Mouse (Mus musculus) liver, embryonic 12.5 days (tissue): ENCODE data around the gene Olfr630. TPM values are rescaled to one million over a fixed set of nuclear protein-coding genes. Genes with fewer than 3 reads are reported as not detected.

Source experiments
- ATAC-seq: fragments of 200-750 bp; cut with Nextera tagmentation; 2 replicates; pipeline ENCODE4 v1.8.0; 2017; ENCODE audit warnings: moderate number of reproducible peaks, mild to moderate bottlenecking, moderate library complexity
- H3K27ac ChIP-seq: fragments of 300-500 bp; sonication (generic); 2 replicates; pipeline ENCODE4 v1.5.1; 2016; ENCODE audit warnings: mild to moderate bottlenecking
- H3K27me3 ChIP-seq: fragments of 300-500 bp; sonication (generic); replicated peaks from 2 replicates; pipeline ENCODE4 v1.6.1; 2016; ENCODE audit warnings: mild to moderate bottlenecking, moderate library complexity
- H3K36me3 ChIP-seq: fragments of 300-500 bp; sonication (generic); 2 replicates; pipeline ENCODE4 v1.6.1; 2016; ENCODE audit warnings: mild to moderate bottlenecking, moderate library complexity
- H3K4me1 ChIP-seq: fragments of 300-500 bp; sonication (generic); 2 replicates; pipeline ENCODE4 v1.6.1; 2016
- H3K4me2 ChIP-seq: fragments of 300-500 bp; sonication (generic); 2 replicates; pipeline ENCODE4 v1.6.1; 2016; ENCODE audit warnings: mild to moderate bottlenecking, moderate library complexity
- H3K4me3 ChIP-seq: fragments of 300-500 bp; sonication (generic); 2 replicates; pipeline ENCODE4 v1.5.1; 2016; ENCODE audit warnings: mild to moderate bottlenecking, moderate library complexity
- H3K9ac ChIP-seq: fragments of 300-500 bp; sonication (generic); 2 replicates; pipeline ENCODE4 v1.6.1; 2016; ENCODE audit warnings: mild to moderate bottlenecking, moderate library complexity
- H3K9me3 ChIP-seq: fragments of 300-500 bp; sonication (generic); replicated peaks from 2 replicates; pipeline ENCODE4 v1.6.1; 2016; ENCODE audit warnings: mild to moderate bottlenecking, moderate library complexity
- WGBS: fragments of 180-500 bp; shearing (Covaris S2); methylation state at CpG from one replicate; pipeline ENCODE4 v1.1.7; 2016; ENCODE audit not compliant: insufficient replicate concordance; 5-methylcytosine and 5-hydroxymethylcytosine counted together
- polyA plus RNA-seq: library from polyadenylated mRNA; unstranded; fragments of >200 nt; fragmentation: Nextera tagmentation; extraction: Ambion mirVana; gene quantifications from 2 replicates; pipeline ENCODE4 v1.2.1, GENCODE M21; 2016

Olfr630 gene
- polyA plus RNA-seq, 1 experiment from 2014 or later: not detected

DNA sequence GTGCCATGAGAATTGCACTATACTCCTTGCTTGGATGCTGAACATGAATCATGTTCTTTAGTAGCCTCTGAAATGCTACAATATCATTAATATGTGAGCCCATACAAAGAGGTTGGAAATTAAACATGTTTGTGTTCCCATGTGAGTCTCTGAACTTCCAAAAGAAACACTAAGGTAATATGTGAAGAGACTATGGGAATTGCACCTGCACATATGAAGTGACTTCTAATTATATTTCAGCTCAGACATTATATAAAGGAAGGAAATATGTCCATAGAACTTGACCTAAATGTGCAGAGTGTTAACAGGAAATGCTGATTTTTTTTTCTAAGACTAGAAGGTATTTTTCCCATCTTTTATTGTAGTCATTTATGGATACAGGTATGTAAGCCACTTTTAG, 42.8 kb downstream of the Olfr630 start, which contains the start of gene Olfr243:
Gene Olfr243 (plus strand): TSS at position 301 of the 400 bp plus-strand sequence.
- Histone ChIP-seq H3K27me3 (no peaks in the 10 kb centered on the region), H3K9ac (no peak within 1 kb of the TSS), H3K27ac (no peak within 1 kb of the TSS), H3K4me2 (no peak within 1 kb of the TSS), H3K36me3 (no peaks in the 10 kb centered on the region), H3K9me3 (no peaks in the 10 kb centered on the region), H3K4me1 (no peaks in the 10 kb centered on the region), H3K4me3 (no peak within 1 kb of the TSS)
- ATAC-seq: no peak

DNA sequence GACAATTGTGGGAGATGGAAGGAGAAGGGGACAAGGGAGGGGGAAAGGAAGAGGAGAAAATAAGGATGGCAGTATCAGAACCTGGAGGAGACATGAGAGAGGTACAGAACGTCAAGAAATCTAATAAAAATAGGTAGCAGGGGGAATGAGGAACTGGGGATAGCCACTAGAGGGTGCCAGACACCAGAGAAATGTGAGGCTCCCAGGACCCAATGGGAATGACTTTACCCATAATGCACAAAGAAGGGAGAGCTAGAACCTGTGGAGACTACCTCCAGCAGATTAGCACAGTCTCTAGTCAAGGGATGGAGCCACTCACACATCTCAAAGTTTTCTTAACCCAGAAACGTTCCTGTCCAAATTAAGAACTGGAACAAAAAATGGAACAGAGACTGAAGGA, 45.1 kb downstream of the Olfr630 start:
- peak; percentile 58 for ATAC-seq

More for the DNA sequence above, 45.1 kb downstream of the Olfr630 start:
- Histone ChIP-seq H3K27me3 (no peaks in the 10 kb centered on the region), H3K4me3 (no peak overlapping the region), H3K36me3 (no peaks in the 10 kb centered on the region), H3K4me1 (no peaks in the 10 kb centered on the region), H3K4me2 (no peak overlapping the region), H3K9me3 (no peaks in the 10 kb centered on the region), H3K9ac (no peak overlapping the region), H3K27ac (no peak overlapping the region)
- WGBS: 32% methylated on average over 2 of the region's 2 CpGs

Other genes starting within 250 kb of the Olfr630 start
- gene Olfr610, start 245.2 kb downstream of the Olfr630 start, polyA plus RNA-seq: not detected in 2 replicates
- not detected in 2 replicates for gene Olfr611, start 236.5 kb downstream of the Olfr630 start, polyA plus RNA-seq
- not detected in 2 replicates for gene Olfr612, start 214.6 kb downstream of the Olfr630 start, polyA plus RNA-seq
- not detected in 2 replicates for gene Olfr613, start 209.3 kb downstream of the Olfr630 start, polyA plus RNA-seq
- not detected in 2 replicates for gene Olfr615, start 201.3 kb downstream of the Olfr630 start, polyA plus RNA-seq
- not detected in 2 replicates for gene Olfr616, start 188.2 kb downstream of the Olfr630 start, polyA plus RNA-seq
- gene Olfr617, start 184.3 kb downstream of the Olfr630 start, polyA plus RNA-seq: not detected in 2 replicates
- not detected in 2 replicates for gene Olfr618, start 167.2 kb downstream of the Olfr630 start, polyA plus RNA-seq
- not detected in 2 replicates for gene Olfr619, start 156.8 kb downstream of the Olfr630 start, polyA plus RNA-seq
- not detected in 2 replicates for gene Olfr620, start 144.8 kb downstream of the Olfr630 start, polyA plus RNA-seq
- gene Olfr622, start 114.6 kb downstream of the Olfr630 start, polyA plus RNA-seq: not detected in 2 replicates
- not detected in 2 replicates for gene Olfr623, start 93.6 kb downstream of the Olfr630 start, polyA plus RNA-seq
- gene Olfr624, start 86.1 kb downstream of the Olfr630 start, polyA plus RNA-seq: not detected in 2 replicates
- not detected in 2 replicates for gene Olfr625-ps1, start 74.6 kb downstream of the Olfr630 start, polyA plus RNA-seq
- gene Olfr243, start 42.7 kb downstream of the Olfr630 start, polyA plus RNA-seq: not detected in 2 replicates
- not detected in 2 replicates for gene Olfr628, start 27.0 kb downstream of the Olfr630 start, polyA plus RNA-seq
- gene Olfr629, start 12.4 kb downstream of the Olfr630 start, polyA plus RNA-seq: 0.05 TPM in 1 of 2 replicates, not detected in the other
- not detected in 2 replicates for gene Olfr69, start 14.3 kb upstream of the Olfr630 start, polyA plus RNA-seq
- gene Olfr68, start 22.4 kb upstream of the Olfr630 start, polyA plus RNA-seq: not detected in 2 replicates
- not detected in 2 replicates for gene Olfr67, start 34.5 kb upstream of the Olfr630 start, polyA plus RNA-seq
- 37,996 and 38,837 TPM in 2 replicates for gene Hbb-bt, start 56.7 kb upstream of the Olfr630 start, polyA plus RNA-seq
- gene Hbb-bs, start 70.8 kb upstream of the Olfr630 start, polyA plus RNA-seq: 70,723 and 73,152 TPM in 2 replicates
- gene Hbb-bh2, start 83.2 kb upstream of the Olfr630 start, polyA plus RNA-seq: 0.72 and 1.2 TPM in 2 replicates
- 1,392 and 1,481 TPM in 2 replicates for gene Hbb-bh1, start 85.8 kb upstream of the Olfr630 start, polyA plus RNA-seq
- gene Hbb-y, start 95.9 kb upstream of the Olfr630 start, polyA plus RNA-seq: 9,927 and 10,875 TPM in 2 replicates
- not detected in 2 replicates for gene Olfr66, start 128.9 kb upstream of the Olfr630 start, polyA plus RNA-seq
- not detected in 2 replicates for gene Olfr64, start 137.2 kb upstream of the Olfr630 start, polyA plus RNA-seq
- not detected in 2 replicates for gene Olfr65, start 146.2 kb upstream of the Olfr630 start, polyA plus RNA-seq
- gene Olfr631, start 171.5 kb upstream of the Olfr630 start, polyA plus RNA-seq: 0.30 TPM in 1 of 2 replicates, not detected in the other
- gene Olfr632, start 177.0 kb upstream of the Olfr630 start, polyA plus RNA-seq: 0.17 and 0.35 TPM in 2 replicates
- 0.08 TPM in 1 of 2 replicates, not detected in the other for gene Olfr633, start 187.1 kb upstream of the Olfr630 start, polyA plus RNA-seq
- not detected in 2 replicates for gene Olfr635, start 213.8 kb upstream of the Olfr630 start, polyA plus RNA-seq
- gene Olfr638, start 241.4 kb upstream of the Olfr630 start, polyA plus RNA-seq: not detected in 2 replicates